Mouse (Mus musculus) spleen, postnatal 36 days (tissue): ENCODE results near the gene Dnajc11.

Source experiments
- DNase-seq, 2 experiments: peaks; one replicate each; pipeline ENCODE4 v3.0.0; 2022; ENCODE audit warnings: low spot score in 2 of 2, mixed read lengths in 1 of 2

The Dnajc11 gene

DNA sequence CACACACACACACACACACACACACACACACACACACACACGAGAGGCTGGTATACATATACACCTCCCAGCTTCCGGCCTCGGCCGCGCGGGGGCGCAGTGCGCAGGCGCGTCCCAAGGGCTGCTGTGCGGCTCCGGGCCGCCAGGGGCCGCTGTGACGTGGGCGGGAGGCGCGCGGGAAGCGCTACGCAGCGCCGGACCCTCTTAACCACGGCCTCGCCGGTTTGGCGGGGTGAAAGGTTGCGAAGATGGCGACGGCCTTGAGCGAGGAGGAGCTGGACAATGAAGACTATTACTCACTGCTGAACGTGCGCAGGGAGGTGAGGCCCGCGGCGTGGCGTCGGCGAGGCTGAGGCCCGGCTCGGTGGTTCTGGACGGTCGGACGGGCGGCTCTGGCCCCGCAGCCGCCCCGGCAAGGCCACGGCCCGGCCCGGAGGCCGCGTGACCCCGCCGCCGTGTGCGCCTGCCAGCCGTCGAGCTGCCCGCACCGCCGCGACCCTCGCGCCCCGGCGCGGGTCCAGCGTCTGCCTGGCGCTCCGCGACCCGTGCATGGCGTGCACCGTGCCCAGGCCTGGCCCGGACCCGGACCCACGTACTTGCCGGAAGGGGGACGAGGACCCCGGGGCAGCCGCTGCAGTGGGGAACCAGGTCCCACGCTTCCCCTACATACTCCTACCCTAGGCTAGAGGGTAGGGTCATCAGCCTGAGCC is at the start of gene Dnajc11:
Gene Dnajc11, plus strand, starts transcription at position 187 of the 710 bp plus-strand sequence.
- peak; percentile 89 to 90 for DNase-seq

DNA sequence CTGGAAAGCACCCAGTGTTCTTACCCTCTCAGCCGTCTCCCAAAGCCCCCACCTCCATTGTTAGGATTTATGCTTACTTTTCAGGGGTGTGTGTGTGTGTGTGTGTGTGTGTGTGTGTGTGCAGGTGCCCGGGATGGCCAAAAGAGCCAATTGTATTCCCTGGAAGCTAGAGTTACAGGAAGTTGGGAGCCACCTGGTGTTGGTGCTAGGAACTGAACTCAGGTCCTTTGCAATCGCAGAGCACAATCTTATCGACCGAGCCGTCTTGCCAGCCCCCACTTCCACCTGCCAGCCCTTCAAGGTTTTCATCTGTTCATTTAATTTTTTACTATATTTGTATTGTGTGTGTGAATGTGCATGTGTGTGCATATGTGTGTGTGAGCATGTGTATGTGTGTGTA is 40.2 kb upstream of the Dnajc11 start:
- no peak for DNase-seq

DNA sequence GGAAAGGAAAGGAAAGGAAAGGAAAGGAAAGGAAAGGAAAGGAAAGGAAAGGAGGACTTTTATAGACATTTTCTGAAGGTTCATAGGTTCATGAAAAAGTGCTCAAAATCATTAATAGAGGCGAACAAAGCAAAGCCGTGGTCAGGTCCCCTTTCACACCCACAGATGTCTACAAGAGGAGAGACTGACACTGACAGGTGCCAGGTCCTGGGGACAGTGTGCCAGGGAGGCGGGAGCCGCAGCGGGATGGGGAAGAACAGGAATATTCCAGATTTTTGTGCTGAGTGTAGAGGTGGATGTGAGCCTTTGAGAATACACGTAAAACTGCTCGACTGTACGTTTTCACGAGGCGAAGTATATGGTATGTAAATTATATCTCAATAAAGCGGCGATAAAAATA is 38.6 kb upstream of the Dnajc11 start:
- DNase-seq = no peak

DNA sequence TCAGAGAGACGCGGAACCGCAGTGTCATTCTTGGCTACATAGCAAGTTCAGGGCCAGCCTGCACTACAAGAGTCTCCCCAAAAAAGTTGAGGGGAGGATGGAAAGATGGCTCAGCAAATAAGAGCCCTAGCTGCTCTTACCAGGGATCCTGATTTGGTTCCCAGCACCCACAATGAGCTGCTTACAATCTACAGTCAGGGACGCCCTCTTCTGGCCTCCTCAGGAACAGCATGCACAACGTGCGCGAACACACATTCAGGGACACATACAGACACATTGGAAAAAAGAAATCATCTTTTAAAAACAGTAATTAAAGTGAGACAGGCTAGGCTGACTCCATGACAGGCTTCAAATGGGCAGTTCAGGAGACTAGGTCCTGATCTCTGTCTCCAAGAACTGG is 37.9 kb upstream of the Dnajc11 start:
- DNase-seq = no peak

DNA sequence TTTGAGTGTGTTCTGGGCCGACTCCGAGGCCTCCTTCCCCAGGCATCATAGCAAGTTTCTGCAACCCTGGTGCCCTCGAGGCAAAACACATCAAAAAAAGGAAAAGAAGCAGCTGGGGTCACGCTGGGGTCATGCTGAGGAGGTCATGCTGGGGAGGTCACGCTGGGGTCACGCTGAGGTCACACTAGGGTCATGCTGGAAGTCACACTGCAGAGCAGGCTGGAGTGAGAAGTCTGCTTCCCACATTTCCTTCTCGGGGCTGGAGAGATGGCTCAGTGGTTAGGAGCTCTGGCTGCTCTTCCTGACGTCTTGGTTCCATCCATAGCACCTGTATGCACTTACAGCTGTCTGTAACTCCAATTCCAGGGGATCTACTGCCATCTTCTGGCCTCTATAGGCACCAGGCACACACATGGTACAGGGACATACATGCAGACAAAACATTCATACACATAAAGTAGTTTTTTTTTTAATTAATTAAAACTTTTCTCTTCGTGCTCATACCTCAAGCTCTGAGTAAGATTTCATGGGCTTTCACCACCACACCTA is 36.3 kb upstream of the Dnajc11 start:
- no peak for DNase-seq

DNA sequence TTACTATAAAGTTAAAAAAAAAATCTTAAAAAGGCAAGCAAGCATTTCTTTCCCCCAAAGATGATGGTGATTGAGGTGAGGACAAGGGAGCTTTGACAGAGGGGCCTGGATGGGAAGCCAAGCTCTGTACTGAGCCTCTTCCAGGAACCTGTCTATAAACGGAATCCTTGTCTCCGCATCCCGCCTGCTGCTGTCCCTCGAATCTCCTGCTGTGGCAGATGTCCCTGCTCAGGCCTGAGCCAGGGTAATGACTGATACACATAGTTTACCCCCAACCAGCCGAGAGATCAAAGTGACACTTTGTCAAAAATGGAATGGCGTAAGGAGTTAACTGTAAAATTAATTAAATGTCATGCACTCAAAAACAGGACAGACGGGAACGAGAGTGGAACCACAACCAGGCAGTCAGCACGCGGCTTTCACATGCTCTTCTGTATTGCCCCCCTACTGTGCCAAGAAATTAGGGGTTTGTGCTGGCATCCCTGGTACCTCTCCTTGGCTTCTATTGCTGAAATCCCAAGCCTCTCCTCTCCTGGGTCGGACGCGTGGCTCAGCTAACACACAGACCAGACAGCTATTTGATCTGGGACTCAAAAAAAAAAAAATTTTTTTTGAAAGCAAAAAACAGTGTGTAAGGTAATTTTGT is 34.8 kb upstream of the Dnajc11 start:
- no peak for DNase-seq

DNA sequence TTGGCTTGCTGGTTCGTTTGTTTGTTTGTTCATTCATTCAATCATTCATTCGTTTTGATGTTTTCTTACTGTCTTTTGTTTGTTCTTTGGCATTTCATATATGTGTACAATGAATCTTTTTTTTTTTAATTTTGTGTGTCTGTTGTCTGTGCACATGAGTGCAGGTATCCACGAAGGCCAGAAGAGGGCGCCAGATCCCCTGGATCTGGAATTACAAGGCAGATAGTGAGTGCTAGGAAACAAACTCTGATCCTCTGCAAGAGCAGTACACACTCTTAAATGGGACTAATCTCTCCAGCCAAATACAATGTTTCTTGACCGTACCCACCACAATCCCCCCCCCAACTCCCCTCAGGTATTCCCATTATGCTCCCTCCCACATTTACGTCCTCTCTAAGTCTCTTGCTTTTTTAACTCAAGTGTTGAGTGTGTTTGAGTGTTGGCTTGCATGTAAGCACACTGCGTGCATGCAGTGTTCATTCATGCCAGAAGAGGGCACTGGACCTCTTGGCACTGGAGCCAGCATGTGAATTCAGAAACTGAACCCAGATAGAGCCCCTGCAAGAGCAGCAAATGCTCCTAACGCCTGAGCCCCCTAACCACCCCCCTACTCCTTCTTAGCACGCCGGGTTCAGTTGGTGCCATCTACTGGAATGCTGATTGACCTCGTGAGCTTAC is 33.6 kb upstream of the Dnajc11 start:
- no peak for DNase-seq

DNA sequence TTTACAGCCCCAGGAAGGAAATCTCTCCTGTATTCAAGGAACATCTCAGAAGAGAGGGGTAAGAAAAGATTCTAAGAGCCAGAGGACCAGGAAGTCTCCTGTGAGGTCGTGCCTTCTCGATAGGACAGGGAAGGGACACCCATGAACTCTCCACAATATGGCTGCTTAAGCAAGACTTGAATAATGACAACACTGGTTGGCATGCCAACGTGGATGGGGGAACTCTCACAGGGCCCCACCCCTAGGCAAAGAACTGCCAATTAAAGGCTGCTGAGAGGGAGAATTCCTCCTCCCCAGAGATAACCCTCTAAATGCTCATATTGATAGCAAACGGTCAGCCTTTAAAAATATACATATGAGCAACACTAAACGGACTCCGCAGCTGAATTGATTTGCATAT is 32.8 kb upstream of the Dnajc11 start:
- no peak for DNase-seq

DNA sequence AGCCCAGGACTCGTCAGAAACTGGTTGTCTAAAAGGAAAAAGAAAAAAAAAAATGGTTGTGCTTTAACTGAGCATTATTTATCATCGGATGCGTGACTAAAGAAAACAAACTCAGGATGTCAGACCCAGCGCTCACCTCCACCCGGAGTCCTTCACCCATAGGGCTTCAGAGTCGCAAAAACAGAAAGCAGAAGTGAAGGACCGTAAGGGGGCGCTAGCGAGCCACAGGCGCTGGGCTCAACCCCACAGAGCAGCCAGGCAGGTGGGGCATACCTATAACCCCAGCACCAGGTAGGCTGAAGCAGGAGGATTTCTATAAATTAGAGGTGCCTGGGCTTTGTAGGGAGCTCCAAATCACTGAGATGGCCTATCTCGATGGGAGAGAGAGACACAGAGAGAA is 32.1 kb upstream of the Dnajc11 start:
- no peak for DNase-seq

DNA sequence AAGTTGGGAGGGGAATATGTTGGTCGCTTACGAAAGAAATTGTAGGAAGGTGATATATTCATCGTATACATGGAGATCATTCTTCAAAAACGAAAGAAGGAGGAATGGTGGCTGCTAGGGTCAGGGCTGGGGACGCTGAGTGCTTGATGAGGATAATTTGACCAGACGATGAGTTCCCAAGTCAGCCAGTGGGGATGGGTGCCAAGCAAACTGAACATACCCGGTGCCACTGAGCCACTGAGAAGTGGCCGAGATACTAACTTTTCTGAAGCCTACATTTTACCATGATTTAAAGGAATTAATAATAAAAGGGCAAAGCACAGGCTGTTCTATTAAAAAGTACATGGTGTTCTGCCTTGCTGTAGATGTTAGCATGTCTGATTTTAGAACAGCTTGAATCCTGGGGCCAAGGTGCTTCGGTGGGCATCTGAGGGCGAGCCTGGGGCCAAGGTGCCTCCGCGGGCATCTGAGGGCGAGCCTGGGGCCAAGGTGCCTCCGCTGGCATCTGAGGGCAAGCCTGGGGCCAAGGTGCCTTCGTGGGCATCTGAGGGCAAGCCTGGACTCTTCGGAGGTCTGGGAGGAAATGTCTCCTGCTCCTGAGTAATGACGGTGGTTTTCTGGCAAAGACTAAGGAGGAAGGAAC is 31.3 kb upstream of the Dnajc11 start:
- no peak for DNase-seq

DNA sequence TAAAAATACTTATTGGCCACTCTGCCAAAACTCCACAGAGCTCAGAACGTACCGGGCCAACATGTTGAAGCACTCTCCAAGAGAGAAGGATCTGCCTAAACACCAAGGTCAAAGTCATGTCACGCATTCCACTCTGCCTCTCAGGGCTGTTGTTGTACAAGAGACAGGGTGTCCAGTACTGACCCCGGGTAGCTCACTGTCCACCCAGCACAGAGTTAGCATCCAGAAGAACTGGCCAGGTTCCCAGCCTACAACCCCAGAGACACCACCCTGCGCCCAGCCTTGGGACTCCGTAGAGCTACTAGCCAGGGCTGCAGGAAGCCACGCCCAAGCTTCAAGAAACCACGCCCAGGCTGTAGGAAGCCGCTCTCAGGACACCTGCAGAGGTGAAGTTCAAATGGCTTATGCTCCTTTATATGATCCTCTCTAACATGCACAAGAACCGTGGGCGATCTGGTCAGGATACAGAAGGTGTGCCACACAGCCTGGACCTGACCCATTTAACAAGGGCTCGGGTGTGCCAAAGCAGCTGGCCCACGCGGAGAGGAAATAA is 30.7 kb upstream of the Dnajc11 start:
- peak in 1 of 2 experiments; percentile 10 for DNase-seq

DNA sequence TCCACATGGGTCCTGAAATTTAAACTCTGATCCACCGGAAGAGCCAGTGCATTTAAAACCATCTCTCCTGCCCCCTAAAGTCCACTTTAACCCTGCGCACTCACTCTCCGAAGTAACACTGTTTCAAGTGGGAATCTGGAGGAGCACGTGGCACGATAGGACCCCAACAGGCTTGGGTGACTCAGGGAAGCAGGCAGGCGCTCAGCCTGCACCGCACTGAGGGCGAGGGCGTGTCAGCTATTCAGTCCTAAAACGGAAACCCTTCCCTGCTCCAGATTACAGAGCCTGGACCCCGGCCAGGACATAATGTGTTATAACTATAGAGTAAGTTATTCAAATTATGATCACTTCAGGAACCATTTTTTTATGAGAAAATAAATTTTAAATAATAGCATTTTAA is 29.4 kb upstream of the Dnajc11 start:
- DNase-seq = no peak

DNA sequence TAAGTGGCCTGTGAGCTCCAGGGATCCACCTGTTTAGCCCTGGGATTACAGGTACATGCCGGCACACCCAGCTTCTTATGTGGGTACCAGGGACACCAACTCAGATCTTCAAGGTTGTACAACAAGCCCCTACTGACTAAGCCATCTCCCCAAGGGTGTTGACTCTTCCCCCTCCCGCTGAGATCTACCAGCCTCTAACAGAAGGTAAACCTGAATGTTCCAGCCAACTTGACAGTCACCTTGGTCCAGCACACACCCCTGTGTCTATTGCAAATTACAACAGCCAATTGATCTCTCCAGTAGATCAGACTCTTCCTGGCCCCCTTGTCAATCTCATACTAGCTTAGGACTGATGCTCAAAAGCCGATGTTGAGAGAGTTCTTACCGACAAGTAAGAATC is 27.9 kb upstream of the Dnajc11 start:
- DNase-seq = no peak

DNA sequence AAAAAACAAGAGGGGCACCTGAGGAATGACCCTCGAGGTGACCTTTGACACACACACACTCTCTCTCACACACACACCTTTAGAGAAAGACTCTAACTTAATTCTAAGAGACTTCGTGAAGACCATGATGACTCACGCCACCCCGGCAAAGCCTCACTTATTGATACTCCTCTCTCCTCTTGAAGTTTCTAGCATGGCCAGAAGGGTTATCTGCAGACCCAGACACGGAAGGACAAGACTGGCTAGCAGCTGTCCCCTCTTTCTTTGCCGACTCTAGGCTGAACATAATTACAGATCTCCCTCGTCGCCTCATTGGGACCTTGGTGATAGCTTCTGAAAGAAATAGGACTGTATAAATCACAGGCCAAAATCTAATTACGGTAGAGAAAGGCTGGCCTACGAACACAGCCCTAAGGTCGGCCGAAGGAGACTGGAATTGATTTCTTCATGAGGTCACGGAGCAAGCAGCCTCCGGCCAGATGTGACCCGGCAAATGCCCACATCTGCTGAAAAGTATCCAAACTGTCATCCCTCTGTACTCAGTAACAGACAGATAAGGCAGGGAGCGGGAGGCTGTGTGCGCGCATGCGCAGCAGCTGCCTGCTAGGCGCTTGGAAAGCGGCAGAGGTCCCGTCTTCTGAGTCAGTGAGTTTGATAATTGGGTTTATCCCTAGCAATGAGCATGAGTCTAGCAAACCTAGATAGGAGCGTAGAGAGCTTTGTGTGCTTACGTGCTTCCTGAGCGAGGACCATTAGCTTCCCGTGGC is 25.7 kb upstream of the Dnajc11 start:
- DNase-seq = no peak

DNA sequence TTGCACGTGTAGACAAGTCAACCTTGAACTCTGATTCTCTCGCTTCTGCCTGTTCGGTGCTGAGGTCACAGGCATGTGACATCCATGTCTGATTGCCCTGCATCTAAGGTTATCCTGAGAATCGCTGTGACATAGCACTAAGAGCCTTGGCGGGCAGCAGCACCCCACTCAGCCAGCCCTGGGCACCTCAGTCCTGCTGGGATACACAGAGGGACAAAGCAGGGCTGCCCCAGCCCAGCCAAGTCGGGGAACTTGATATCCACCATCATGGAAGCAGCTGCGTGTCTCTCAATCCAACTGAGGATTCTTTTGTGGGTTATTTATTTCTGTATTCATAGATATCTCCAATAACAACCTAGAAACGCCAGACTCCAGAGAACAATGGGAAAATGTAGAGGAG is 24.7 kb upstream of the Dnajc11 start:
- DNase-seq = no peak

DNA sequence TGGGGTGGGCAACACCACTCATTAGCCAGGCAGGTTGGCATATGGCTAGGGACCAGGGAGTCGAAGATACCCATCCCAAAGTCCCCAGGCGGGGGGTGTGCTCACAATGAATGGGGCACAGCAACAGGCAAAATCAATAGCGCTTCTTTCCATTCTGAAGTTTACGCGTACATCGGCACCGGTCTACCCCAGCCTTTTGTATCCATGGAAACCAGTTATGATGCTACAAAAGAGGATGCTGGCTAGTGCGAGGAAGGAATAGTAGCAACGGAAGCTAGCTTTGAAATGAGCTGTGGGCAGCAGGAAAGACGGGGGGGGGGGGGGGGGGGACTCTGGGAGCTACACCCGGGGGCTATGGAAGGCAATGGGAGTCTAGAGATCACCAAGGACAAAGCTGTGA is 17.2 kb upstream of the Dnajc11 start:
- DNase-seq = no peak

DNA sequence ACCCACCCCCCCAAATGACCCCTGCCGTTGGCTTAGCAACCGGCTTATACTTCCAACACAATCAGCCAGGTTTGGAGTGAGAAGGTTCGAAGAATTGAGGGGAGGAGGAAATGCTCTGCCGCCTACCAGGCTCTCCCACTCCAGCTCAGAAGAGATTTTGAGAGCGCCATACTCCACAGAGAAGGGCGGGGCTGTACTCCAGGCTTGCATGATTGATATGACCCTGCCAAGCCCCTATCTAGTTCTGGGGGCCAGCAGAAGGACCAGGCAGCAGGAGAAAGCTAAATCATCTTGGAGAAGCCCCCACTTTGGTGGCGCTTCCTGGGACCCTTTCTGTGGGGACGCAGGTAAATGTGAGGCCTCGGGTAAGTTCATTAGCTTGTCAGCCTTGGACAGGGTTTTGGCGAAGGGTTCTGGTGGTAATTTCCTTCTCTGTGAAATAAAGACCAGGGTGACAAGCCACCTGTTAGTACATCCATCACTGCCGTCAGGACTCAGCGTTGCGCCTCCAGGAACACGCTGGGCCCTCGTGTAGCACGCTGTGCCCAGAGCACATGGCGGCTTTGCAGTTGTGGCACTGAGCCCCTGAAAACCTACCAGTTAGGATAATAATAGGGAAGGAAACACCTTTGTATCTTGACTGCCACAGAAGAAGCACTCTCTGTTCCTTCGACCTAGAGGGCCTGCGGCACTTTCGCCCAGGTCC is 14.2 kb upstream of the Dnajc11 start:
- DNase-seq = no peak

DNA sequence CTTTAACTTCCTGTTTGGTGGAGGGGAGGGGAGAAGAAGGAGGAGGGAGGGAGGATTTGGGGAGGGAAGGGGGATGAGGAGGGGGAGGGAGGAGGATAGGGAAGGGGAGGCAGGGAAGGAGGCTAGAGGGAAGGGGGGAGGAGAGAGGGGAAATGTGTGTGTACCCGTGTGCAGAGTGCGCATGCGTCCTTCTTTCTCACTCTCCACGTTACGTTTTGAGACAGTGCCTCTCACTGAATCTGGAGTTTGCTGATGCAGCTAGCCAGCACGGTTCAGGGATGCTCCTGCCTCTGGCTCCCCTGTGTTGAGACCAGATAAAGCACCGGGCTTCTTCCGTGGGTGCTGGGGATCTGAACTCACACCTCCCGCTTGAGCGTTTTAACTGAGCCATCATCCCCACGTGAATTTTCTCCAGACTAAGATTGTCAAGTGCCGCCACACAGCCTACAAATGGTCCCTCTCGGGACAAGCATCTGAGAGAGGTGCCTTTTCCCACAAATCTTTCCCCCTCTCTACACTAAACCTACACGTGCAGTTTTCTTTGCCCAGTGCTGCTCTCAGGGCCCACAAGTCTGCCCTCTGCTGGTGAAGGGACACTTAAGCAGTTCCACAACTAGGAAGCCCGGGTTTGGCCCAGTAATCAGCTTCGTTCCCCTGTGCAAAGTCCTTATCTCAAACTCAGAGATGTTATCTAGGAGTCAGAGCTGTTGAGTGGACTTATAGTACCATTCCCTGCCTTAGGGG is 13.4 kb upstream of the Dnajc11 start:
- DNase-seq = peak; percentile 24 to 36

DNA sequence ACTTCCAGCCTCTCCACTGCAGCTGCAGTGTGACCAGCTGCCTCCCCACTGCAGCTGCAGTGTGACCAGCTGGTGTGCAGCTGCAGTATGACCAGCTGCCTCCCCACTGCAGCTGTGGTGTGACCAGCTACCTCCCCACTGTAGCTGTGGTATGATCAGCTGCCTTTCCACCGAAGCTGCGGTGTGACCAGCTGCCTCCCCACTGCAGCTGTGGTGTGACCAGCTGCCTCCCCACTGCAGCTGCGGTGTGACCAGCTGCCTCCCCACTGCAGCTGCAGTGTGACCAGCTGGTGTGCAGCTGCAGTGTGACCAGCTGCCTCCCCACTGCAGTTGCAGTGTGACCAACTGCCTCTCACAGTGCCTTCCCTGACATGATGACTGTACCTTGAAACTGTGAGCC is 11.4 kb upstream of the Dnajc11 start:
- no peak for DNase-seq
